Mouse (Mus musculus): ENCODE results near the gene Kcnd3.

DNA sequence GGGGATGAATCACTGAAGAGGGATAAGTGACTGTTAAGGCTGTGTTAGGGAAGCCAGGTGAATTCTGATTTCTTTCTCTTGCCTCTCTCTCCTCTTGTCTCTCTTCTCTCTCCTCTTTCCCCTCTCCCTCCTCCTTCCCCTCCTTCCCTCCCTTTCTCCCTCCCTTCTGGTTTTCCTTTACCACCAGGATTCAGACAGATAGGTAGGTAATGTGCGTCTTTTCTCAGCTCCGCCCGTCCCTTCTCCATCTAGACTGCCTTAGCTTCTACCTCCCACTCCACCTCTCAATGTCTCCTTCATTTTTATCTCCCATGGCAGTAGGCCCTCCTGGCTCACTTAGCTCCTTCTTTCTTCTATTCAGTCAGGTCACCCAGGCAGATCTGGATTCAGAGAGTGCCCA lies 253.4 kb downstream of the Kcnd3 start:
- TF ChIP-seq EP300 (IDR thresholded peaks at IDR 0.05; ENCODE audit: low read depth), result no peak
- no peak for TF ChIP-seq CTCF (IDR thresholded peaks at IDR 0.05; ENCODE audit: low read depth)
